Mouse (Mus musculus) frontal cortex, postnatal 10 days (tissue): ENCODE results near the gene Wdr47.
"Not testable (repeated sequence)": the region's sequence is repeated elsewhere in the genome, so short reads cannot be mapped to it uniquely, and the experiment has no call there.

Experiments used
- DNase-seq, 2 experiments: peaks; one replicate each; pipeline ENCODE4 v3.0.0; 2022; ENCODE audit warnings: low spot score in 2 of 2, mixed read lengths in 1 of 2

Wdr47 gene

DNA sequence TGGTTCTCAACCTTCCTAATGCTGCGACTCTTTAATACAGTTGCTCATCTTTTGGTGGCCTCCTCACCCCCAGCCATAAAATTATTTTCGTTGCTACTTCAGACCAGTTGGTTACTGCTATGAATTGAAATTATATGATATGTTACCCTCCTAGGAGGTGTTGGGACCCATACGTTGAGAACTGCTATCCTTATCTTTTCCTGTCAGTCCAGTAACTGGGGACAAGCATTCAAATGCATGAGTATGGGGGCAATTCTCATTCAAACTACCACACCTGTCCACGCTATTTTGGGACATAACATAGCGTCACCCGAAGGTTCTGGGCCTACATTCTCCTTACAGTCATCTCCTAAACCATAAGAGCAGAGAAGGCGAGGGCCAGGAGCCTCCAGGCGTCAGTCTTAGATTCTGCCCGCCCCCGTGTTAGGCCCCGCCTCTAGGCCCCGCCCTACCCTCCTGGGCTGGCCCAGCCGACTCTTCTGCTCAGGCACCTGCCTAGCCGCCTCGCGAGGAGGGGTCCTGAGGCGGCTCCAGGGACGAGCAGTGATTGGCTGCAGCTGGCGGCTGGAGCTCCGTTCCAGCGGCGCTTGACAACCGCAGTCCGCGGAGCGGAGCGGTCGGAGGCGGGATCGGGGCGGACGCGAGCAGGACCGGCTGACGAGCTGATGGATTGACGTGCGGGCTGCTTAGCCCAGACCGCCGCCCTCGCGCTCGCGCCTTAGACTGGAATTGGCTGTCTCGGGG lies at the start of gene Wdr47:
Gene Wdr47 (plus strand): TSS at position 494 of the 744 bp plus-strand sequence.
- DNase-seq: peak; percentile 94 to 96

DNA sequence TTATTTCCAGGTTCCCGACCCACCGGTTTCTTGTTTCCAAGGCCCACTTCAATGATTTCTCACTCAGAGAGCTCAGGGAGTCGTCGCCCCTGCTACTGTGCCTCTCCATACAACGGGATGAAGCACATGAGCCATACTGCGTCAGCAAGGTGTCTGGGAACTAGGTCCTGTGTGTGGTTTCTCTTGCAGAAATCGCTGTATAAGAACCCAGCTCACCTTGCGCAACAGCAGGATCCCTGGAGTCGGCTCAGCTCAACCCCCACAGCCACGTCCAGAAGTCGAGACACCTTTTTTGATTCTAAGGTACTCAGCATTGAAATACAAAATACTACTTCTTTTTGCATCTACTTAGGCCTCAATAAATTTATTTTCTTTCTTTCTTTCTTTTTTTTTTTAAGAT lies 48.8 kb upstream of the Wdr47 start:
- no peak for DNase-seq

DNA sequence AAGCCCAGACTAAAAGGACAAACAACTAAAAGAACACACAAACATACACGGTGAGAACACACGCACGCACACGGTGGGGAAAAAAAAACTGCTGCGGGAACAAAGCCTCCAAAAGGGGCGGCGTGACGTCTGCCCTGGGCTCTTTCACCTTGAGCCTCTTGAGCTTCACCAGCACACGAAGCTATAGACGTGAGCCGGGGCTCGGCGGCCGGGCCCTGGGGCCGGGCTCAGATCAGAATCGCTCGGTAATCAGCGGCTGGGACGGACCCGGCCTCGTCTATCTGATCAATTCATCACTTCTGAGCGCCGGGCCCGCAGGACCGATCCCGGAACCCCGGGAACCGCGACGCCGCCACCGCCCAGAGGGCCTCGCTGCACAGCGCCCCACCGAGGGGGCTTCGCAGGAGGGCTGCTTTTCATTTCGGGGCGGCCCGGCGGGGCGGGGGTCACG lies 36.9 kb upstream of the Wdr47 start:
- DNase-seq: peak in 1 of 2 experiments; percentile 41

DNA sequence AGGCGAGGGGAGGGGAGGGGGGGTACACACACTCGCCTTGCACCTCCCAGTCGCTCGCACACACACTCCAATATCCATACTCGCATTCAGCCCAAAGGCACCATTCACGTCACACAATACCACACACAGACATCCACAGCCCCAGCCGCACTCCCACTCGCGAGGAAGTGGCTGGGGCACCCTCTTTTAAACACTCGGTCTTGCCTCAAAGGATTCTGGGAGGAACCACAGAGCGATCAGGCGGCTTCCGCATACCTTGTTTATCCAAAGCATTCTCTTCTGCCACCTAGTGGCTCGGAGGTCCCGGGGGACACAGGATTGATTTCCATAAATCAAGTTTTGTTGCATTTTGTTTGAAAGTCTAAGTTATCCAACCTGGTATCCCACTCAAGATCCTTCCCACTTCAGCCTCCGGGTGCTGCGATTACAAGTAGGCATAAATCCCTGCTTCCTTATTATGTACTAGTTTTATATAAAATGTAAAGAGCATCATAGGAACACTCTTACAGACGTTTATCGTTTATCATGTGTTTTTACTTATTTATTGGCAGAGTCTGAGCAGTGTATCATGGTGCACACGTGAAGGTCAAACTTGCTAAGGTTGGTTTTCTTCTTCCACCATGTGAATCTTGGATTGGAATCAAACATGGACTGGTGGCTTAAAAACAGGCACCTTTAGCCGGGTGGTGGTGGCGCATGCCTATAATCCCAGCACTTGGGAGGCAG lies 36.3 kb upstream of the Wdr47 start:
- DNase-seq: peak; percentile 90 to 91

DNA sequence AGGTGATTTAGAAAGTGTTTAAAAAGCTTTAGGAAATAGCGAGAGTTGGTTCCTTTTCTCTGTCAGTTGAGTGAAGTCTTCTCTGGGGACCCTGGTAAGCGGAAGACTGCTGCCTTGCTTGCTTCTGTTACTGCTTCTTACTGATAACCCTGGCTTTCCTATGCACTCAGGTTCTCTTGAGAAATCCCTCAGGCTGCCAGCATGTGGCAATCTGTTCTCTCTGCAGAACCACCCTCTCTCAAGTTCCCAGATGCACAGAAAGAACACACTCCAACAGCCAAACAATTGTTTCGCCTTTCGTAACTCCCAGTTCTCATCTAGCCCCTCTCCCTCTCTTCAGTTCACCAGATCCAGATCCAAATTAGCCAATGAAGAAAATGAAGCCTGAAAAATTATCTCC lies 33.2 kb upstream of the Wdr47 start:
- DNase-seq: no peak

DNA sequence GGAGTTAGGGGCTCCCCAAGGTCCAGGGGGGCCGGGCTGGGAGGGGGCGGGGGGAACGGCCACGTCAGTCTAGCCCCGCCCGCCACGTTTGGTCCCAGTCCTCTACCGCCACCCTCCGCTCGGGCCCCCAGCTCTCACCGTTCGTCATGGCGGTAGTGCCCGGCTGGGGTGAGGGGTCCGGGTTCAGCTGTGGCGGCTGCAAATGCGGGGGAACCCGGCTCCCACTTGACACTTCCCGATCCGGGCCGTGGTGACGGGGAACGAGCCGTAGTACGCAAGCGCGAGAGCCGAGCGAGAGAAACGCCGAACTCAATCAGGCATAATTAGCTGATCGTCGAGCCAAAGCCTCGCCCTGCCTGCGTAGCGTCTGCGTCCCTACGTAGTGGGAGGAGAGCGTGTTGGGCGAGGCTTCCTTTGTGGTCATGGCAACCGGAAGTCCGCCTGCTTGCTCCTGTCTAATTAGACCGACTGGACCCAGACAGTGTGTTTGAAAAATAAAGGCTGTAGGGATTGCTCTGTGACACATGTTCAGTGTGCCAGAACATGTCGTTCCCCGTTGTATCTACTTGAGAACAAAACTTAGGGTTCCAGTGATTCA lies 28.8 kb upstream of the Wdr47 start, which contains the start of gene Tmem167b:
Gene Tmem167b (minus strand): TSS at position 334 of the 598 bp plus-strand sequence.
- peak; percentile 94 to 96 for DNase-seq

DNA sequence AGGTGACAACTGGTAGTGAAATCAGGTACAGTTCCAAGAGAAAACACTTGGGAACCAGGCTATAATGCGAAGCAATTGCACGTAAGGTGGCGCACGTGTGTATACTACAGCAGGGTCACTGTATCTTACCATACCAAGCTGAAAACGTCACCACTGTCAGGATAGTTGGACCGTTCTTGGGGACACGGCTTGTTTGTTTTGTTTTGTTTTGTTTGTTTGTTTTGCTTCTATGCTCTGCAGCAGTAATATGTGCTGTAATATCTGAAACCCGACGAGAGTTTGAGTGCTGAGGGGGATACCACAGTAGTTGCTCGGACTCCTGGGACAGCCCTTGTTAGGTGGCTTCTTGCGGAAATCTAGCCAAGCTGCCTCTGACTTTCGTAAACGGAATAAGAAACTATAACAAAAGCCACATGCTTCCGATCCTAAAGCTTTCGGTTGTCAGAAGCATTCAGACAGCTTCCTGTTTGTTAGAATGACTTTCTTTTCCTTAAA lies 28.3 kb upstream of the Wdr47 start:
- no peak for DNase-seq

DNA sequence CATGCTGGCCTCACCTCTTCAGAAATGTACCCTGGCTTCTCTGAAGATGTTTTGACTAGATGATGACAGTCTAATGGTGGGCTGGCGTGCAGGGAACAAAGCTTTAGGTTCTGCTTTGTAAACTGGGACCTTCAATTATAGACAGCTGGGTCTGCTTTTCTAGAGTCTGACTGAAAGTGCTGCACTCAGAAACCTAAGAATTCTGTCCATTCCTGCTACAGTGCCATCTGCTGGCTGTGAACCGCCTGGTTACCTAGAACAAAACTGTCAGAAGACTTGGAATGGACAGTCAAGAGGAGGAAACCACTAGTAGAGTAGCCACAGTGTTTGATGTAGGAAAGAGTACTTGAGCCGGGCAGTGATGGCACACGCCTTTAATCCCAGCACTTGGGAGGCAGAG lies 27.8 kb upstream of the Wdr47 start:
- DNase-seq: peak; percentile 56 to 73

DNA sequence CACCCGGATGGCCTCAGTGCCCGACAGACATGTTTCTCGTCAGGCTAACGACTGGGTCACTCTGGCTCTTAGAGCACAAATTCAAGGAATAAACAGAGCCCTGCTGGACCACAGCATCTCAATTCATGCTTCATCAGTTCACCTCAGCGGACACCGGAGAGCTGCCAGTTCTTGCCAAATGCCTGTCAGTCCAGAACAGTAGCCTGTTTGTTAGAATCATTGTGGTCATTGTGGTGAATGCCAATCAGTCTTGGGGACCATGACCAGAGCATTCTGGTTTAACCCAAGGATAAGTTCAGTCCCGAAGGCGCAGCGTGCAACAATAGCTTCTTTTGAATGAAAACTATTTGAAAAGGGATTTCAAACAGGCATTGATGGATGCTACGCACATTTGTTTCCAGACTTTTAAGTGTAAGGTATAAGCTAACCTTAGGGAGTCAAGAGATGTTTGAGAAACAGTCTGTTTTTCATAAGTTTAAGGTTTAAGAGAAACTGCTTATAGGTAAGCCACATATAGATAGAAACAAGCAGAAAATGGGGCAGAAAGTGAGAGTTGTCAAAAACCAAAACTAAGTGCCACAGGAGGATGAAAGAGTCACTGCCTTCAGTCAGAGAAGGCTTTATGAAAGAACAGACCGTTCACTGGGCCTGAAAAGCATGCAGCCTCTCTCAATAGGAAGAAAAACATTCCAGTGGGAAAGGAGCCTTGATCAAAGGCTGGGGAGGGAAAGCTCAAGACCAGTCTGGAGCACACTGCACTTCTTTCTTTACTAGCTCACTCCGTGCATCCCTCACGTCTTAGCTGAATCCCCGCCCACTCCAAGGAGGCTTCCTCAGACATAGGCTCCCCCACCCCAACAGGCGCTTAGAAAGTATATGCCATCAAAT lies 22.8 kb upstream of the Wdr47 start:
- peak in 1 of 2 experiments; percentile 24 for DNase-seq

DNA sequence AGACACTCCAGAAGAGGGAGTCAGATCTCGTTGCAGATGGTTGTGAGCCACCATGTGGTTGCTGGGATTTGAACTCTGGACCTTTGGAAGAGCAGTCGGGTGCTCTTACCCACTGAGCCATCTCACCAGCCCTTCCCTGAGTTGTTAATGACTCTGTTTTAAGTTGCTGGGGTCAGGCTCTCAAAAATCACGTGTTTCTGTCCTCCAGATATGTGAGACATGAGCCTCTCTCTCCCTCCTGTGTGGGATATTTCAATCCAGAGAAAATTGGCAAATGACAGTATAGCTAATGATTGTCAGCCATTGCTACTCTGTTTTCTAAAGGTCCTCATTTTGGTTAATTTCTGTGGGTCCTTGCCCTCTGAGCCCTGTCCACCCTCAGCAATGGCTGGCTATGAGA lies 21.4 kb upstream of the Wdr47 start:
- not testable (repeated sequence) for DNase-seq

DNA sequence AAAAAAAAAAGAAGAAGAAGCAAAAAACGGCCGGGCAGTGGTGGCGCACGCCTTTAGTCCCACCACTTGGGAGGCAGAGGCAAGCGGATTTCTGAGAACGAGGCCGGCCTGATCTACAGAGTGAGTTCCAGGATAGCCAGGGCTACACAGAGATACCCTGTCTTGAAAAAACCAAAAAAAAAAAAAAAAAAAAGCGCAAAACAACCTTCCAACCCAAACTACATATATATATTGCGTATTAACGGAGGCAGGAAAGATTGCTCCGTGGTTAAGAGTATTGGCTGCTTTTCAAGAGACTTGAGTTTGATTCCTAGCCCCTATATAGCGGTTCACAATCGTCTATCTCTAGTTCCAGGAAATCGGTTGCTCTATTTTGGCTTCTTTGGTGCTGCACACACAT lies 20.3 kb upstream of the Wdr47 start:
- DNase-seq: no peak

DNA sequence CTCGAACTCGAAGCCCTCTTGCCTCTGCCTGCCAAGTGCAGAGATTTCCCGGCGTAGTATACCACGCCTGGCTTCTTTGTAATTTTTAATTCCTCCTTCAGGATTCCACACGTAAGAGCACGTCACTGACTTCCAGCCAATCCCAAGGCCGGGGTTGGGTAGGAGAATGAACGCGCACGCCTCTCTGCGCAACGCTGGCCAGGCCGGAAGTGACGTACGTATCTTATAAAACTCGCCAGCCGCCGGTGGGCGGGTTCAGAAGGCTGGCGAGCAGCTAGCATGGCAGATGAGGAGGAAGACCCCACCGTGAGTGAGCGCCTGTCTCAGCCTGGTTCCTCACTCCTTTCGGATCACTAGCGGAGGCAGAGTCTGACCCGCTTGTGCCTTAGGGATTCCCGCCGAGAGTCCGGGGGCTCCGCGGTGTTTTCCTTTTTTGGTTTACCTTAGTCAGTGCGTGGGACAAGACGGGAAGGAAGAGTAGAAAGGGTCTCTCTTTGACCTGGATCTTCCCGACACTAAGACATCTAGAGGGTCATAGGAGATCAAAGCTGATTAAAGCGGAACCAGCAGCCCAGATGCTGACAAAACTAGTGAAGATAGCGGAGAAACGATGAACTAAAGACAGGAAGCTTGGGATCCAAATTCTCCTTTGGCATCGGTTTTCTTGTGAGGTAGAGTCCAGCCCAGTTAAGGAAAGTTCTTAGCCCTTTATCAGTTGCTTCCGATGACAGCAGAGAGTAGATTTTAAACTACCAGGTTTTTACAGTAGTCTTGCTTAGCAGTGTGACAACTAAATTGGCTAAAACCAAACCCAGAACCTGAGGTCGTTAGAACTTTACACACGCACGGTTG lies 19.4 kb upstream of the Wdr47 start, which contains the start of gene Taf13:
Gene Taf13 (plus strand): TSS at position 256 of the 852 bp plus-strand sequence.
- peak; percentile 95 to 97 for DNase-seq

DNA sequence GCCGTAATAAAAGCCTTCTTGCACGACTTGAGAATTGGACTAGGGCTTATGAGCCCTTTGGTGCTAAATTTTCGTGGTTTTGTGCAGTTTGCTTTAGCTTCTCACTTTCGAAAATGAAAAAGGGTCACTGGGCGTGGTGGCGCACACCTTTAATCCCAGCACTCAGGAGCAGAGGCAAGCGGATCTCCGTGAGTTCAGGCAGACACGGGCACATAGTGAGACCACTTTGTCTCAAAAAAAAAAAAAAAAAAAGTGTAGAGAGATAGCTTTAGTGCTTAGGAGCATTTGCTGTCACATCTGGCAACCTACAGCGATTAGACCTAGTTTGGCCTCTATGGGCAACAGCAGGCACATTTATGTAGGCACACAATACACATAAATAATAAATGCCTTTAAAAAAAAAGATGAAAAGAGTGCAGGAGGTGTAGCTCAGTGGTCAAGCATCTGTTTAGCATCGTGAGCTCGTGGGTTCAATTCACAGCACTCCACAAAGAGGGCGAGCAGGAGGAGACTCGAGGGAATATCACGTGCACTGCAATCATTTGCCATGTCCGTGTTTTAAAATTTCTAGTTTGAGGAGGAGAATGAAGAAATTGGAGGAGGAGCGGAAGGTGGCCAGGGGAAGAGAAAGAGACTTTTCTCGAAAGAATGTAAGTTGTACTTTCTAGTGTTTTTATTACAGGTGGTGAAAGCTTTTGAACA lies 18.6 kb upstream of the Wdr47 start:
- no peak for DNase-seq

DNA sequence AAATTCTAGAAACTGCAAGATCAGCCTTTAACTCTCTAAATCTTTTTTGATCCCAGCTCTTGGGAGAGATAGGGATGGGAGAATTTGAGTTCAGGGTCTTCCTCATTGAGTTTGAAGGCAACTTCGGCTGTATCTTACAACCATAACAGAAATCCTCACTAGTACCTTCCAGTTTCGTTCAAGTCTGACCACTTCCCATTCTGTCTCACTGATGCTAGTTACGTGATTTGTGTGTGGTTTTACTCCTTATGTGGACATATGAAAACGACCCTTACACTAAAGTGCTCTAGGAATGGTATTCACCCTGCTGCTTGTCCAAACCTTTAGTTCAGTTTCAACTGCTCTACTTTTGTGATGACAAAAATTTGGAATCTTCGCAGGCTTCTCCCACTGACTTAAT lies 17.1 kb upstream of the Wdr47 start:
- DNase-seq: no peak

DNA sequence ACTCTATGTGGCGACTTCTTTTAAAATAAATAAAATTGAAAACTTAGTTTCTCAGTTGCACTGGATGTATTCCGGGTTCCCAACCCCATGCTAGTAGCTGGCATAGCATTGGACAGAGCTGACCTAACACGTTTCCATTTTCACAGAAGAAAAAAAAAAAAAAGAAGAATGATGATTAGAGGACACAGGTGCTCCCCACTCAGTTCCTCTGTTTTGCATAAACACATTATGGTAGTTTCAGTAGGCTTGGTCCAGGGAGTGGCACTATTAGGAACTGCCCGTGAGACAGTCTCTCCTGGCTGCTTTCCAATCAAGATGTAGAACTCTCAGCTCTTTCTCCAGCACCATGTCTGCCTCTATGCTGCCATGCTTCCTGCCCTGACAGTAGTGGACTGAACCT lies 6.5 kb upstream of the Wdr47 start:
- no peak for DNase-seq

DNA sequence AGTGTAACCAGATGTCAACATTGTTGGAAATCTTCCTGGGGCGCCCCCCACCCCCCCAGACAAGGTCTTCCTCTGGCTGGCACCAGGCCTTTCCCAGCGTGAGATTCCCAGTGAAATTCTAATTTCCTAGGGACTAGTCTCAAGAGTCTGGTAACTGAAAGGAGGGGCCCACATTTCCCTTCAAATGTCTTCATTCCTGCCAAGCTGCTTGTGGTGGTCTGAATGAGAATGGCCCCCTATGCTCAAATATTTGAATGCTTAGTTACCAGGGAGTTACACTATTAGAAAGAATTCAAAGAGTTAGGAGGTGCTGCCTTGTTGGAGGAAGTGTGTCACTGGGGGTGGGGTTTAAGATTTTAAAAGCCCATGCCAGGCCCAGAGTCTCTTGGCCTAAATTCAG lies 2.6 kb upstream of the Wdr47 start:
- no peak for DNase-seq

DNA sequence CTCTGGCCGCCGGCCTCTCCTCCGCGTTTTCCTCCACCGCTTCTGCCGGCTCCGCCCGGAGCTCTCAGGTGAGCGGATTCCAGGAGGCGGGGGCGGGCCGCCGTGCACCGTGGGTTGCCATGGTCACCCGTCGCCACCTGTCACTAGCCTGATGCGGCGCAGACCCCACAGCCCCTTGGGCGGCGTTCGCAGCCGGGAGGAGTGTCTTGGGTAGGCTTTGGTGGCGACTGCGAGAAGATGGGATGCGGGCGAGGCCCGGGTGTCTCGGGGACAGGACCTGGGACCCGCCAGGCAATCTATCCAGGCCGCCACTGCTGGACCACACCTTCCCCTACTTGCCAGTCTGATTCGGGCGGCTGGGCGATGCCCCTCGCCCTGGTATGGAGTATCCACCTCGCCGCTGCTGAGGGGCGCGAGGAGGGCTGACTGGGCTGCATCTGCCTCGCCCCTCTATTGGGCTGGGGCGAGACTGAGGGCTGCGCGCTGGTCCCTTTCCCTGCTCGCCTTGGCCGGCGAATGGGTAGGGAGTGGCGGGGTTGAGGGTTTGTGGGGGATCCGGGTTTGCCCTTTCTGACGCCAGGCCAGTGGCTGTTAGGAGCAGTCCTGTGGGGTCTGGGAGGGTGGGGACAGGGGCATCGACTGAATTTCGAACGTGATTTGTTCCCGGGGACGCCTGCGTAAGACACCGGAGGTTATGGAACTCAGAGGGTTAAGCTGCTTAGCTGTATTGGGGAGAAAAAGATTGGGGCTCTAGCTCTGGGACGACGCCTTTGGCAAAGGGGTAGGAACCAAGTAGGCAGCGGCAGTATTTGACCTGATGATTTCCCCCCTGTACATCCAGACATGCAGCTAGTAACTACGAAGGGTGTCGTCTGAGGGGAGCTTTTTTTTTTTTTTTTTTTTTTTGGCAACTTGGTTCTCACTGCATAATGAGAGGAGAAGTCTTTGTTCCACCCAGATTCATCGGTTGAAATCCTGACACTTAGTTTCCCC lies 747 bp downstream of the Wdr47 start:
- DNase-seq: no peak

DNA sequence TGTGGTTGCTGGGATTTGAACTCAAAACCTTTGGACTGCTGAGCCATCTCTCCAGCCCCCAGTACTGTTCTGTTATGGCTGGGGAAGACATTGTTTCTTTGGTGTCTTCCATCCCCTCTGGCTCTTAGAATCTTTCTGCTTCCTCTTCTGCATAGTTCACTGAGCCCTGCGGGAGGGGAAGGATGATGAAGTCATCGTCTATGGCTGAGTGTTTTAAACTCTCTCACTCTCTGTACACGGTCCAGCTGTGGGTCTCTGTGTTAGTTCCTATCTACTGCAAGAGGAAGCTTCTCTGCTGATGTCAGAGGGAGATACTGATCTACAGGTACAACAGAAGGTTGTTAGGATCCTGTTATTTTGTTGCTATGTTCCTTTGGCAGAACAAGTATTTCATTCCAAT lies 17.8 kb downstream of the Wdr47 start:
- no peak for DNase-seq

DNA sequence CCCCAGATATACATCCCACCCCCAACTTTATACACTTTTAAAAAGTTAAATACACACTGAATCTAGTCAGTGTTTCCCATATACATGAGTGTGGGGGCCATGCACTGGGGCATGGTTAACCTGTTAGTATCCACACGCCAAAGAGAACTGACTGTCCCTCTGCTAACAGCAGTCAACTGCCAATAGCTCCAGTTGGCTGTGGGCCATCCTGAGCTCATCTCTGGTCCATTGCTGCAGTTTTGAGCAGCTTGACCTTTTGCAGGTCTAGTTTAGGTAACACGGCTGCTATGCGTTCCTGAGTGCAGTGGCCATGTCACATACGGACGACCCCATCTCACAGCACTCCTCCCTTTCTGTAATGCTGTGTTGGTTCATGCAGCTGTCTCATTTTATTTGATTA lies 43.7 kb downstream of the Wdr47 start:
- no peak for DNase-seq
